Comparison of ENCODE assay signal across 9 mouse cellular contexts in the genomic region with DNA sequence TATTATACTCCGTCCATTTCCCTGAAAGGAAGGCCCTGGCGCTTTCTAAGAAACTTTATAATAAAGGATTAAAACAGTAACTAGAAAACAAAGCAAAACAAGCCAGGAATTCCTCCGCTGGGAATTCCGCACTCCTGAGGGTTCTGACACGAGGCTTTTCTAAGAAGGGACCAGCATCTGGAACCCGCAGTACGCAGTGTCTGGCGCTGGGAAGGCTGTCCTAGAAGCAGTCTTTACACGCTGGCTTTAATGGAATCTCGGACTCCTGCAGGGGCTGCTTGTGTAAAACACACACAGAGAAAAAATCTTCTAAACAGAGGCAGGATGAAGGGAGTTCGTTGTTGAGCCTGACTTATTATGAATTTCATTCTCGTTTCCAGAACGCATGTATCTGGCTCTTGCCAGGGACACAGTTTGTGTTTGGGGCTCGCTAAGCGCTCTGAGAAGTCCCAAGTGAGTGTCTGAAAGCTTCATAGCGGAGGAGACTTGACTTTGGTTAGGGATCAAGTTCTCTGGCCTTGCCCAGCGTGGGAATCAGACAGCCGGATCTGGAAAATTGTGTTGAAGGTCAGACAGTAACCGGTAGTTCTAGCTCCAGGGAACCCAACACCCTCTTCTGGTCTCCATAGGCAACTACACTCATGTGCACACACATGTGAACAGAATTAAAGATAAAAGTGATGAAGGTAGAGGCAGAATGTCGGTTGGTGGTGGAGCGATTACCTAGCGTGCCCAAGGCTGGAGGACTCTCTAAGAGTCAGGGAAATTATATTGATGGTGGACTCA.
A peak's percentile ranks its signal among the peaks of the same experiment; 100 is the strongest.
DNase-seq lines count a peak whose midpoint lies in the region; ATAC-seq and TF ChIP-seq lines count a peak whose summit lies in the region.
"Had no signal": no experiment of that assay in that cellular context is flagged by ENCODE, and none has a peak within 500 bp of the region (broad histone marks: within the 10 kb centered on the region; RNA-seq: fewer than 3 reads in every experiment).

No protein-coding gene starts in this region.

- WGBS in hindbrain, embryonic 15.5 days, result 80% methylated on average over 22 of the region's 22 CpGs
- 81% methylated on average over 22 of the region's 22 CpGs for WGBS in hindbrain, embryonic 12.5 days
- 63% methylated on average over 22 of the region's 22 CpGs for WGBS in intestine, embryonic 16.5 days

- H3K9ac ChIP-seq in hindbrain, embryonic 15.5 days, result no peak overlapping the region
- no peak overlapping the region for H3K9ac ChIP-seq in hindbrain, embryonic 12.5 days
- no peak overlapping the region for H3K9ac ChIP-seq in intestine, embryonic 16.5 days (ENCODE audit: low read depth, low read length)

- 0 out of 2 replicates have a peak overlapping the region, but pooled peaks have one; percentile 26 for H3K27ac ChIP-seq in hindbrain, embryonic 15.5 days (replicated peaks)
- H3K27ac ChIP-seq in hindbrain, embryonic 12.5 days, result no peak overlapping the region
- peak overlapping the region; percentile 66 for H3K27ac ChIP-seq in embryonic fibroblast, embryonic 13.5 days (ENCODE audit: insufficient read depth, low read length)
- H3K27ac ChIP-seq in intestine, embryonic 16.5 days (ENCODE audit: low read length), result peak overlapping the region; percentile 38

- DNase-seq in cerebellum, postnatal 4 days (ENCODE audit: low spot score in 2 of 2), result no peak
- DNase-seq in spleen, adult 18-20 months, result no peak
- DNase-seq in embryo, embryonic 10.5 days (ENCODE audit: low spot score), result no peak
- DNase-seq: layer of hippocampus, postnatal 36 days had no signal

- no peak overlapping the region for H3K4me2 ChIP-seq in hindbrain, embryonic 15.5 days
- H3K4me2 ChIP-seq in hindbrain, embryonic 12.5 days (replicated peaks), result no peak overlapping the region
- no peak overlapping the region for H3K4me2 ChIP-seq in intestine, embryonic 16.5 days (ENCODE audit: low read depth, low read length)

- no peaks in the 10 kb centered on the region for H3K36me3 ChIP-seq in hindbrain, embryonic 15.5 days
- no peaks in the 10 kb centered on the region for H3K36me3 ChIP-seq in hindbrain, embryonic 12.5 days
- H3K36me3 ChIP-seq in E14TG2a.4 (ENCODE audit: insufficient read depth, low read length), result no peaks in the 10 kb centered on the region
- H3K36me3 ChIP-seq in intestine, embryonic 16.5 days (ENCODE audit: control insufficient read depth, insufficient read depth, low read length), result no peaks in the 10 kb centered on the region

- TF ChIP-seq POLR2A in embryonic fibroblast, embryonic 13.5 days (IDR thresholded peaks at IDR 0.05; ENCODE audit: low read depth, low read length), result no peak

- H3K4me1 ChIP-seq in hindbrain, embryonic 15.5 days (replicated peaks), result peaks cover 5% of the 10 kb centered on the region; the same call in 1 of the 2 replicates
- peaks cover 7% of the 10 kb centered on the region for H3K4me1 ChIP-seq in hindbrain, embryonic 12.5 days
- 0 out of 2 replicates have a peak, but pooled peaks cover 4% of the 10 kb centered on the region for H3K4me1 ChIP-seq in E14TG2a.4 (replicated peaks; ENCODE audit: low read depth, low read length)
- peaks cover 16% of the 10 kb centered on the region for H3K4me1 ChIP-seq in embryonic fibroblast, embryonic 13.5 days (ENCODE audit: control insufficient read depth, insufficient read depth, low read length)
- peaks cover 31% of the 10 kb centered on the region for H3K4me1 ChIP-seq in intestine, embryonic 16.5 days (ENCODE audit: control insufficient read depth, insufficient read depth, low read length)

- no peaks in the 10 kb centered on the region for H3K27me3 ChIP-seq in hindbrain, embryonic 15.5 days
- H3K27me3 ChIP-seq in hindbrain, embryonic 12.5 days, result peaks cover 8% of the 10 kb centered on the region; the same call in 1 of the 2 replicates
- peaks cover 13% of the 10 kb centered on the region for H3K27me3 ChIP-seq in E14TG2a.4 (ENCODE audit: insufficient read depth, low read length)
- no peaks in the 10 kb centered on the region for H3K27me3 ChIP-seq in intestine, embryonic 16.5 days (replicated peaks; ENCODE audit: control insufficient read depth, insufficient read depth, low read length)

- H3K4me3 ChIP-seq in hindbrain, embryonic 15.5 days, result no peak overlapping the region
- no peak overlapping the region for H3K4me3 ChIP-seq in hindbrain, embryonic 12.5 days
- H3K4me3 ChIP-seq in E14TG2a.4 (replicated peaks; ENCODE audit: low read length), result no peak overlapping the region
- no peak overlapping the region for H3K4me3 ChIP-seq in embryonic fibroblast, embryonic 13.5 days (ENCODE audit: insufficient read depth, low read length)
- H3K4me3 ChIP-seq in intestine, embryonic 16.5 days (ENCODE audit: low read length), result no peak overlapping the region

- H3K9me3 ChIP-seq in hindbrain, embryonic 15.5 days, result no peaks in the 10 kb centered on the region
- no peaks in the 10 kb centered on the region for H3K9me3 ChIP-seq in hindbrain, embryonic 12.5 days (replicated peaks)
- H3K9me3 ChIP-seq in E14TG2a.4 (ENCODE audit: low read length), result 0 out of 2 replicates have a peak, but pooled peaks cover 5% of the 10 kb centered on the region
- H3K9me3 ChIP-seq in intestine, embryonic 16.5 days (ENCODE audit: control insufficient read depth, low read length), result no peaks in the 10 kb centered on the region

- ATAC-seq in hindbrain, embryonic 15.5 days (ENCODE audit: low FRiP score, low read depth), result no peak
- ATAC-seq in hindbrain, embryonic 12.5 days (ENCODE audit: low FRiP score), result no peak
- no peak; the same call in 1 of the 2 replicates for ATAC-seq in intestine, embryonic 16.5 days

- TF ChIP-seq CTCF in E14TG2a.4 (conservative IDR thresholded peaks at IDR 0.05; ENCODE audit: low read length), result peak; percentile 43
- no peak for TF ChIP-seq CTCF in embryonic fibroblast, embryonic 13.5 days (IDR thresholded peaks at IDR 0.05; ENCODE audit: borderline replicate concordance, insufficient read depth, low read length)
